Mouse (Mus musculus) ovary, postnatal 36 days (tissue): ENCODE data around the gene St6gal1.

ENCODE experiments used
- DNase-seq: peaks from one replicate; pipeline ENCODE4 v3.0.0; 2022; ENCODE audit warnings: low spot score, mixed read lengths

The St6gal1 gene

DNA sequence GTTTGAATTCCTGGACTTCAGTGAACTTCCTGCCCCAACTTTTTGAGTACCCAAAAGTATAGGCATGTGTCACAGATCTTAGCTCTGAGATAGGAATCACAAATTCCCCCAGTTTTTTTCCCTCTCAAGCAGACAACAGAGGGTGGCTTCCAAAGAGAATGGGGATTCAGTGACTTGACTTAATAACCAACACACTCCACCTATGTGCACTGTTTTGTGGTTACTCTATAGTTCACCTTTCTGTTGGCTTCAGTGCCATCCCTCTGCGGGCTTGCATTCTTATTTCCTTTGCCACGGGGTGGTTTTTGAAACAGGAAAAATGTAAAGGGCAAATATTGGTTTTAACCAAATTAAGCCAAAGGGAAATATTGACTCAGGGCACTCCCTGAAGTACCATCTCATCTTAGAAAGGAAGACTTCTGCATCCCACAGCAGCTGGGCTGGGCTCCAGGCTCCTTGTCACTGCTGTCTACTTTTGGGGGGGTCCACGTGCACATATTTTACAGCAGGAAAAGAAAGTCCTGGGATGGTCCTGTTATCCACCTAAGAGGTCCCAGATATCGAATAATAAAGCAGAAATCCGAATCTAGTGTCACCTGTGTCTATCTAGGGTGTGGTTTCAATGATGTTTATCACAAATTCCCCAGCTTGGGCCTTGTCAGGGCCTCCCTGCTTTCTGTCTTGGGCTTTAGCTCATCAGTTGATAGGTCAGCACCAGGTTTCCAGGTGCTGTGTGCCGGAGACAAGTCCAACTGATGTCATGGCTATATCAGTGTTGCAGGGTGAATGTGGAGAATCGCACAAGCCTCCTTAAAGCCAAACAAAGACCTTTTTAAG, 75.6 kb downstream of the St6gal1 start:
- DNase-seq: no peak

GRCm38 (mm10) chr16:23301762-23302161, 77.2 kb downstream of the St6gal1 start:
- no peak for DNase-seq

DNA sequence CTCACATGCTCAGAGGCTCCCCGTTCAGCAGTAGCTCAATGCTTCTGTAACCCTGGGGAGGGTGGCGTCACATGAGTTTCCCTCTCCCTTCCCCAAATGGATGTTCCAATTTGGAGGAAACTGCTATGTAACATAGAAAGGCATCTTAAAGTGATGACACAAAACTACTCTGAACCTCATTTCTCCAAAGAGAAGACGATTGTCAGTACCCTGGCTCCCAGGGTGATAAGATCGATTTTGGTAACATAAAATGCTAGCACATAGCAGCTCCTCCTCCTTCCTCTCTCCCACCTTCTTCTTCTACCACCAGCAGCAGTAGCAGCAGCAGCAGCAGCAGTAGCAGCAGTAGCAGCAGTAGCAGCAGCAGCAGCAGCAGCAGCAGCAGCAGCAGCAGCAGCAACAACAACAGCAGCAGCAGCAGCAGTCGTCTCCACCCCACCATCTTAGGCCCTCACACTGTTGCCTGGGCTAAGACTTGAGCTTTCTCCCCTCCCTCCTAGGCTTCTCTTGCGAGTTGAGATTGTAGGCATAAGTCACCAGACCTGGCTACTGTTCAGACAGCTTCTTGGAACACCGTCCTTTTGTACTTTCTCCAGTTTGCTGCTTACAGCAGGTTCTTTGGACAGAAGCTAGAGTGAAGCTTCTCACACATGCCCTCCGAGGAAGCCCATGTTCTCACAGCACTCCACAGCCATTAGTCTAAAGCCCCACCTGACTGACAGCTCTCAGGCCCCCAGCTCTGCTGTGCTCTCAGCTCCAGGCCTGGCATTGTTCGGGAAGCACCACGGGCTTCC, 81.5 kb downstream of the St6gal1 start:
- no peak for DNase-seq

DNA sequence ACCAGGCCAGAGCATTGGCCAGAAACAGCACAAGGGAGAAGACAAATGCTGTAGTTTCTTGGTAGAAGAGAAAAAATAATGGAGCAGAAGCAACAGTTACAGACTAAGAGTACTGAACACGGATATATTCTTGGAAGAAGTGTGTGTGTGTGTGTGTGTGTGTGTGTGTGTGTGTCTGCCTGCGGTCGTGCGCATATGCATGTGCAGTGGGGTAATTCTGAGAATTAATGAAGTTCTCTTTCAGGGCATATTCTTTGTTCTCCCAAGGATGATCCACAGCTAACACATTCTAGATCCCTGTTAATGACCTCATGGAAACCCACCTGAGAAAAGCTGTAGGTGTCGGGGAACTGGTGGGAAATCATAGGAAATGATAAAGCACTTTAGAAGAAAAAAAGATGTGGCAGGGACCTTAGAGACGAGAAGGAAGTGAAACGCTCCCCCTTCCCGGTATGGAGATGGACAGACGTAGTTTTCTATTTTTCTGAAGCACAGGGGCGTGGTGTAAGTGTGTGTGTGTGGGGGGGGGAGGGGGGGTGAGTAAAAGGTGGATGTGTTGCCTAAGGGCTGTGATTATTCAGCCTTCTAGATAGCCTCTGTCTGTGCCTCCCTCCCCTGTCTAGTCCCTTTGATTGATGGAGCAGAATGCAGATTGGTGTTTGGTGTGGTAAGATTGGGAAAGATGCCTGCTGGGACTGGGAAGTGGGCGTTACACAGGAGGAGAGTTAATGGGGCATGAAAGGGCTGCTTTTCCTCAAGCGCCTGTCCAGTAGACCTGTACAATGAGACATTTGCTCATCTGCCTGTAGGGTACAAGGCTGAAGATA, 82.8 kb downstream of the St6gal1 start:
- DNase-seq: no peak

- no peak for DNase-seq
These were observed 83.5 kb downstream of the St6gal1 start for GRCm38 (mm10) chr16:23308012-23308554.

DNA sequence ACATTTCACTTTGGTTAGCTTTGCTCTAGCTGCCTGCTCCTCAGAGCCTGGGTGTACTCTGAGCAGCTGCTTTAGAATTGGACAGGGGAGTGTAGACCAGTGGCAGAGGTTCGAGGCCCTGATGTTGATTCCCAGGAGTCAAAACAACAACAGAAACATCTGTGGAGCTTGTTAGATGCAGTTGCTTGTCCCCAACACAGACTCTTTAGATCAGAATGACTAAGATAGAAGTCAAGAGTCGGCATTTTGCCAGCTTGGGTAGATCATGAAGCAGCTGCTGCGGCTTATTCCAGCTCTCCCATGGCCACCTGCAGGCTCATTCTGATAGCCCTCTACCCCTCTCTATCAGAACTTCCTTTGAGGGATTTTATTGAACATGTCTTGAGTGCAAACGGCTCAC, 84.5 kb downstream of the St6gal1 start:
- DNase-seq: no peak

GRCm38 (mm10) chr16:23312604-23313003, 88.1 kb downstream of the St6gal1 start:
- DNase-seq: no peak

GRCm38 (mm10) chr16:23314790-23315189, 90.2 kb downstream of the St6gal1 start:
- no peak for DNase-seq

DNA sequence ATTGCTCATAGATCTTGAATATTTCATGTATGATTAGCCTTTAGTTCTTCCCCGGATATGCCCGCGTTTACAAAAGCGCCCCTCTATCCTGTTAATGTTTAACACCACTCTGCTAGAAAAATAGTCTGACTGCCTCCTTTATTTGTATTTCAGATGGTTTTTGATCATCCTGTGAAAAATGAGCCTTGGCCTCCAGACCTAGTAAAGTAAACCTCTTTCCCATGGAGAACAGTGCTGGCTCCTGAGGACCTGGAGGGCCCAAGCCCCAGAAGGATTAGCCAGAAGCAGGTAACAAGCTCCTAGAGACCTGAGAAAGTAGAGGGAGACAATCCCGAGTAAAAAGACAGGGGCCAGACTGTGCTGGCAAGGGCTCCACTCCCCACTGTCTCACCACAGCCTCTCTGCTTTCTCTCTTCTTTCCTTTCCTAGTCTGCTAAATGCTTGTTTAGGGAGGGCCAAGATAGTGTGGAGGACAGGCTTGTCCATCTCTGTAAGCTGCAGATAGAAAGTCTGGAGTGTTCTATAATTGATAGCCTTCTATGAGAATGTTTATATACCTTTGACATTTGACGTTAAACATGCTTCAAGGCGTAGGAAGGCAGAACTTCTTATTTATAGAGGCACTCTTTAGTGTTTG, 93.0 kb downstream of the St6gal1 start:
- DNase-seq: no peak

GRCm38 (mm10) chr16:23320025-23320424, 95.5 kb downstream of the St6gal1 start:
- DNase-seq: no peak

DNA sequence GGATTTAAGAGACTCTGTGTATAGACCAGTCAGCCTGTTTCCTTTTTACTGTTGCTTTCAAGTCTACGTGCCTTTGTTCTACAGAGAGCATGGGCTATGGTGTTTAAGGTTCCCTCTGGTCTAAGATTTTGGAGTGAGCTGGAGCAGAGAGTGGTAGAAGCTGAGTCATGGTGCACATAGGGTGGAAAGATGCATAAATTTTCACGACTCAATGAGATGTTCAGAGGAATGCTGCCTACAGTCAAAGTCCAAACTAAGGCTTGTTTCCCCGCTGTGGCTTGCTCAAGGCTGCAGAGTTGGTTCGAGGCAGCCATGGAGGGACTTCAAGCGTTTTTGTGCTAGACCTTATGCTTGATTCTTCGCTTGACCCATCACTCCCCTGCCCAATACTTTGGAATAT, 96.0 kb downstream of the St6gal1 start:
- no peak for DNase-seq

GRCm38 (mm10) chr16:23322453-23322852, 97.9 kb downstream of the St6gal1 start:
- DNase-seq: no peak

GRCm38 (mm10) chr16:23323915-23324314, 99.4 kb downstream of the St6gal1 start:
- no peak for DNase-seq

GRCm38 (mm10) chr16:23324867-23325650, 100.5 kb downstream of the St6gal1 start:
- DNase-seq: no peak

DNA sequence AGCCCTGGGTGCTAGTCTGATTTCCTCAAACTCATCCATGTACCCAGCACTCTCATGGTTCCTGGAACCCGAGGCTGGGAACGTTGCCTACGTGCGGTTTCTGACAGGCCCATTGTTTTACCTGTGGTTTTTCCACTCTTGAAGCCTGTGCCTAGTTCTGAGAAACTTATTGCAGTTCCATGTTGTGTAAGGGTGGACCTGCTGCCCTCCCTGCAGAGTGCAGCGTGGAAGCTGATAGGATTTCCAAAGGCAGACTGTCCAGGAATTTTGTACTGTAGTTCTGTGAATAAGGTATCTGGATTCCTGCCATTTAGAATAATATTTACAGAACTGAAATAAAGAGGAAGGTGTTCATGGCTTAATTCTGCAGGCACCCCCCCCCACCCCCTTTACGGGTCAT, 102.1 kb downstream of the St6gal1 start:
- no peak for DNase-seq

- DNase-seq: no peak
These were observed 102.7 kb downstream of the St6gal1 start for GRCm38 (mm10) chr16:23327266-23327665.

- DNase-seq: no peak
These were observed 103.7 kb downstream of the St6gal1 start for GRCm38 (mm10) chr16:23328201-23328600.

DNA sequence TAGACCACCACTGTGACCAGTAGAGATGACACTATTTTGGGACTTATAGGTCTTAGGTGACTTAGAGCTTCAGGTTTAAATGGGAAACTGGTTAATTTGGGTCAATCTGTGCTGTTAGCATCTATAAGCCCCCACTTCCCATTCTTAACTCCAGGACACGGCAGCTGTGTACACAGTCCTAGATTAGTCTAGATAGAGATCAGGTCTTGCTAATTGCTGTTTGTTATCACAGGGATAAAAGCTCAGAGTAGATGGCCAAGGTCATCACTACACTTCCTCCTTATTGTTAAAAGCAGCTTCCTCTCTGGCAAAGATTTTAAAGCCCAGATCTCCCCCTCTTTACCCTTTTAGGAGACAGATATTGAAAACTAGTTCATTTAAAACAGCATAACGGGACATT, 107.6 kb downstream of the St6gal1 start:
- no peak for DNase-seq

GRCm38 (mm10) chr16:23332686-23333085, 108.1 kb downstream of the St6gal1 start:
- no peak for DNase-seq

- DNase-seq: no peak
These were observed 109.5 kb downstream of the St6gal1 start for GRCm38 (mm10) chr16:23333875-23334551.
